Mouse (Mus musculus): Measurements from ENCODE around the gene Krt42. TPM values are rescaled to one million over a fixed set of nuclear protein-coding genes. Genes with fewer than 3 reads are reported as not detected.

Gene Krt42
- polyA plus RNA-seq, 1 experiment from 2014 or later: not detected

DNA sequence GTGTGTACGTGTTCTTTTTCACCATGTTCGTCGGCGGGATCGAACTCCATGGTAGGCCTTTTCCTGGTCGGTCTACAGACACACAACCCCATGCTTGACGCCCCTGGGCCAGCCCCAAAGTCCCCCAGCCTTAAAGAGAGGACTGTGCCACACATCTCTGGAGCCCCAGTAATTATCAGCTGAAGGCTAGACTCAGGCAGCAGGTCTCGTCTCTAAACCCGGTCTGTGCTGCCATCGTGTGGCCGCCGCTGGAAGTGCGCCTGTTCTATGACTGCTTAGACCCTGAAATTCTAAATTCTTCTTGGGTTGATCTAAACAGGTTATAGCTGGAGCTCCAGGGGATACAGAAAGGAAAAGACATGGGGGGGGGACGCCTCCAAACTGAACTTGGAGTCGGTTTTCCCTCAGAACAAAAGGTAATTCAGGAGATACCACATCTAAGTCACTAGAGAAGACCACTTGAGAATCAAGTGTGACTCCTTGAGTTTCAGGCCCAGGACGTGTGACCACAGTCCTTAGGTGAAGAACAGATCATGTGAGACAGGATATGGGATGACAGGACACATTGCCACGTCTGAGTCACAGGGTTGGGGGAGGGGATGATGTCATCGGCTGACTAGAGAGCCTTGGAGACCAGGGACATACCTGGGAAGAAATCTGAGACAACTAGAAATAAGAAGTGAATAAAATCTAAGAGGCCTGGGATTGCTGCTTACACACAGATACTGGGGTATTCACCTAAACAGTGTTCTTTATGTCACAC lies 28.8 kb upstream of the Krt42 start:
- H3K36me3 ChIP-seq: no peaks in the 10 kb centered on the region
- DNase-seq: peak; percentile 70
- WGBS (ENCODE audit: insufficient replicate concordance): 16% methylated on average over 18 of the region's 18 CpGs
- H3K4me3 ChIP-seq (replicated peaks): no peak overlapping the region; the same call in 1 of the 2 replicates
- no peaks in the 10 kb centered on the region for H3K27me3 ChIP-seq
- peak; percentile 43 for ATAC-seq (ENCODE audit: low read depth)
- peak overlapping the region; percentile 54 for H3K4me2 ChIP-seq
- peaks cover 5% of the 10 kb centered on the region for H3K4me1 ChIP-seq (replicated peaks)
- no peaks in the 10 kb centered on the region for H3K9me3 ChIP-seq (replicated peaks)
- no peak overlapping the region for H3K27ac ChIP-seq
- H3K9ac ChIP-seq: no peak overlapping the region; the same call in 1 of the 2 replicates

DNA sequence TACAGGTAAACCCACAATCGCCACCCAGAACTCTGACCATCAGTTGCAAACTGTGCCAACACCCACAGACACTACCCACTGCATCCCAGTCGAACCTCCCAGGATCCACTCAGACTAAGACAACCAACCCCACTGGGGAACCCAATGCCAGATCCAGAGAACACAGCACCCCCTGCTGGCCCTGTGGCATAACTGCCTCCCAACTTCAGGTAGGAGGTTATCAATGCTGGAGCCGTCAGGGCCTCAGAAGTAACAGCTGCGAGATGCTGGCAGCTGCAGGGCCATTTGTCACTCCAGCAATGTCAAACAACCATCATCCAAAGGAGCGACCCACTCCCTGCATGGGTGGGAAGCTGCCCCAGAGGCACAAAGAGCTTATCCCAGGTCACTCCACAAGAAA lies 28.1 kb upstream of the Krt42 start:
- WGBS (ENCODE audit: insufficient replicate concordance): 29% methylated on average over 5 of the region's 5 CpGs
- DNase-seq: no peak
- H3K4me2 ChIP-seq: peak overlapping the region; percentile 54
- no peaks in the 10 kb centered on the region for H3K9me3 ChIP-seq (replicated peaks)
- no peak overlapping the region for H3K27ac ChIP-seq
- no peak for ATAC-seq (ENCODE audit: low read depth)
- no peak overlapping the region; the same call in 1 of the 2 replicates for H3K4me3 ChIP-seq (replicated peaks)
- H3K9ac ChIP-seq: no peak overlapping the region; the same call in 1 of the 2 replicates
- peaks cover 5% of the 10 kb centered on the region for H3K4me1 ChIP-seq (replicated peaks)
- no peaks in the 10 kb centered on the region for H3K27me3 ChIP-seq
- no peaks in the 10 kb centered on the region for H3K36me3 ChIP-seq

DNA sequence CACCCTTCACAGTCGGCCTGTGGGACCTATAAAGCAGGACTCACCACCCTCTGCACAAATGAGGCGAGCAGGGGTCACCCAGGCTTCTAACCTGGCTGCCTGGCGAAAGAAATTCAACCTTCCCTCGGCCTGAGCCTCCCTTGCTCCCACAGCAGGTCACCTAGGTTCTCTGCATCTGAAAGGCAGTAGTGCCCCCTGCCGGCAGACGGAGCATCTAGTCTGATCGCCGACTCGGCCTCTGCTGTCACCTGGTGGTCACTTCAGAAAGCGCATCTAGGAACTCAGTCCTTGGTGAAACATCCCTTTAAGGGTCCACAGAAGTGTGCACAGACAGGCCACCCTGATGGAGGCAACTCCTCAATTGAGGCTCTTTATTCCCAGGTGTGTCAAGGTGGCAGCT lies 25.6 kb upstream of the Krt42 start:
- no peak overlapping the region for H3K9ac ChIP-seq
- peak; percentile 25; the same call in 1 of the 2 replicates for ATAC-seq (ENCODE audit: low read depth)
- 6% methylated on average over 10 of the region's 10 CpGs for WGBS (ENCODE audit: insufficient replicate concordance)
- no peak overlapping the region for H3K27ac ChIP-seq
- peak; percentile 67 for DNase-seq
- no peak overlapping the region for H3K4me2 ChIP-seq
- H3K27me3 ChIP-seq: no peaks in the 10 kb centered on the region
- peaks cover 5% of the 10 kb centered on the region for H3K4me1 ChIP-seq (replicated peaks)
- no peaks in the 10 kb centered on the region for H3K36me3 ChIP-seq
- H3K4me3 ChIP-seq (replicated peaks): no peak overlapping the region
- H3K9me3 ChIP-seq (replicated peaks): no peaks in the 10 kb centered on the region

DNA sequence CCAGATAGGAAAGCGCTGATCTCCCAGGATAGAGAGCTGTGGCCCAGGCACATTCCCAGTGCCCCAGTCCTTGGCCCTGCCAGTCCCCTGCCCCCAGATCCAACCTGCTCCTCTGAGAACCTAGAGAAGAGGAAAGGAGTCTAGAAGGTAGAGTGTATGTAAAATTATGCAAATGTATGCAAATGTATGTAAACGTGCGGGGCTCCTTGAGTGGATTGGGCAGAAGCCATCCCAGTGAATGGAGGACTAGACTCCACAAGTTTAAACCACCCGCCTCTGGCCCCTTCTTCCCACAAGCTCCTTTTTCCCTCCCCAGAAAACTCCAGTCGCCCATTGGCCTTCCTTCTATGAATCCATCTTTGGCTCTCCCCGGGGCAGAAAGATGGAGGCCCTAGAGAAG lies 23.2 kb upstream of the Krt42 start:
- WGBS (ENCODE audit: insufficient replicate concordance): 49% methylated on average over 6 of the region's 6 CpGs
- H3K9me3 ChIP-seq (replicated peaks): no peaks in the 10 kb centered on the region

DNA sequence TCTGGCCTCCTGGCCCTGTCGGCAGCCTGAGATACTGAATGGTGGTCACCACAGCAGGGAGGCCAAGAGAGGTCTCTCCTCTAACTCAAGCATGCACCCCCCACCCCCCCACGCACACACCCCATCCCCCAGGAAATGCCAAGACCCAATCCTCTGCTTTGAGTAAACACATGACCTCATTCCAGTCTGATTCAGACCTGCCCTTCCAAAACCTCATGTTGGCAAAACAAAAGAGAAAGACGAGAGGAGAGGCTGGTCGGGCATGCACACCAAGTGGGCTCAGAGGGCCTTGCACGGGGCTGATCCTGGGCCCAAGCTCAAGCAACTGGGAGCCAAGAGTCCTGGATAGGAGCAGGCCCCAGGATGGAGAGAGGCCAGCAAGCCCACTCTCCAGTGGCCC lies 20.6 kb upstream of the Krt42 start:
- no peaks in the 10 kb centered on the region for H3K4me1 ChIP-seq (replicated peaks)
- ATAC-seq (ENCODE audit: low read depth): no peak
- H3K9me3 ChIP-seq (replicated peaks): no peaks in the 10 kb centered on the region
- H3K36me3 ChIP-seq: no peaks in the 10 kb centered on the region
- H3K9ac ChIP-seq: no peak overlapping the region
- no peak overlapping the region for H3K27ac ChIP-seq
- no peak overlapping the region for H3K4me3 ChIP-seq (replicated peaks)
- H3K27me3 ChIP-seq: no peaks in the 10 kb centered on the region
- DNase-seq: no peak
- H3K4me2 ChIP-seq: no peak overlapping the region
- WGBS (ENCODE audit: insufficient replicate concordance): 50% methylated on average over 5 of the region's 5 CpGs

More for the DNA sequence above, 23.2 kb upstream of the Krt42 start:
- DNase-seq: no peak
- H3K27me3 ChIP-seq: no peaks in the 10 kb centered on the region
- no peak overlapping the region for H3K4me2 ChIP-seq
- H3K9ac ChIP-seq: no peak overlapping the region
- H3K4me3 ChIP-seq (replicated peaks): no peak overlapping the region
- no peak overlapping the region for H3K27ac ChIP-seq
- no peak for ATAC-seq (ENCODE audit: low read depth)
- peaks cover under 1% of the 10 kb centered on the region for H3K4me1 ChIP-seq (replicated peaks)
- H3K36me3 ChIP-seq: no peaks in the 10 kb centered on the region

DNA sequence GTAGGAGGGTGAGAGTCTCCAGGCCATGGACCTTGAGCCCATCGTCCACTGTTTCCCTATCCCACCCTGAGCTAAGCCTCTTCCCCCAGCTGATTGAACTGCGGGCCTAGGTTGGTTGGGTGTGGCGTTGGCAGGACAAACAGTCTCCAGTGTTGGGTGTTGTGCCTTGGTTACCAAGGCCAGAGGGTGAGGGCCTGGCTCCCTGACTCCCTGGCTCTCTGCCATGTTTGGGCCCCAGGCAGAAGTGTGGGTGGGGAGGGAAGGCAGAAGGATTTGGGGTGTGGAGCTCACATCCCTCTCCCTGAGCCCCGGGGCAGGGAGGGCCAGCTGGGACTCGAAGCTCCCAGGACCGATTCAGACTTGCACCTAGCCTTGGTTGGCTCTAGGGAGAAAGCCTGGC lies 19.3 kb upstream of the Krt42 start:
- Histone ChIP-seq H3K9me3 (replicated peaks) (no peaks in the 10 kb centered on the region), H3K27ac (no peak overlapping the region), H3K4me3 (replicated peaks) (no peak overlapping the region), H3K27me3 (no peaks in the 10 kb centered on the region), H3K9ac (no peak overlapping the region), H3K4me2 (no peak overlapping the region), H3K4me1 (replicated peaks) (no peaks in the 10 kb centered on the region), H3K36me3 (no peaks in the 10 kb centered on the region)
- 70% methylated on average over 6 of the region's 6 CpGs for WGBS (ENCODE audit: insufficient replicate concordance)
- no peak for DNase-seq
- no peak for ATAC-seq (ENCODE audit: low read depth)

DNA sequence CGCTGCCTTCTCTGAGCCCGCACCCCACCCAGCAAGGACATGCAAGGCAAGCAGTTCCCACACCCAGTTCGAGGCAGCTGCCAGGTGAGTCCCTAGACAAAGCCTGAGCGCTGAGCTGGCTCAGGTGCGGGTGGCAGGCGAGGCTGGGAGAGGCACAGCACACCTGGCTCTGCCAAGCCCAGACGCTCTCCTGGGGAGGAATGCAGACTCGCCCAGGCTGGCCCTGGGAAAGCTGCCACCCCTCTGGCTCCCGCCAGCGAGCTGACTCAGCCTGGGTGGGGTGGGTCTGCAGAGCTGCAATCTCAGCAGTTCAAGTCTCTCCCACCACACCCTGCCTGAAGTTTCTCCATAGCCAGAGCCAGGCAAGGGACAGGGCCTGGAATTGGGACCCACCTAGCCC lies 17.4 kb upstream of the Krt42 start:
- H3K27me3 ChIP-seq: no peaks in the 10 kb centered on the region
- H3K4me2 ChIP-seq: no peak overlapping the region
- ATAC-seq (ENCODE audit: low read depth) (no peak), DNase-seq (no peak)
- no peak overlapping the region for H3K4me3 ChIP-seq (replicated peaks)
- no peaks in the 10 kb centered on the region for H3K4me1 ChIP-seq (replicated peaks)
- H3K9ac ChIP-seq: no peak overlapping the region
- no peak overlapping the region for H3K27ac ChIP-seq
- H3K9me3 ChIP-seq (replicated peaks): no peaks in the 10 kb centered on the region
- WGBS (ENCODE audit: insufficient replicate concordance): 47% methylated on average over 10 of the region's 10 CpGs
- no peaks in the 10 kb centered on the region for H3K36me3 ChIP-seq

DNA sequence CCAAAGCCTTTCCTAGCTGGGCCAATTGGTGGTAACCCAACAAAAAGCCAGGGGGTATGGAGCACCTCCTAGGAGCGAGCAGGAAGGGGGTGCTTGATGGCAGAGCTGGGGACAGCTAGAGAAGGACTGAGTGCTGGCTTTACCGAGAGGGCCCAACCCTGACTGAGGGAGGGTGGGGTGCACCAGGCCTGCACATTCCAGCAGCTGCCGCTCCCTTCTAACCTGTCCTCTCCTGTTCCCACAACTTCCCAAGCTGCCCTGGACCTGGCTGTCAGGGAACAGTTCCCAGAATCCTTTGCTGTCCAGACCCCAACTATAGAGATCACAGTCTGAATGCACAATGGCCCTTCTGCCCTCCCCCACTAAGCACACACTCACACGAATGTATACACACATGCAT lies 15.3 kb upstream of the Krt42 start:
- 61% methylated on average over 3 of the region's 4 CpGs for WGBS (ENCODE audit: insufficient replicate concordance)
- Histone ChIP-seq H3K4me3 (replicated peaks) (no peak overlapping the region), H3K9me3 (replicated peaks) (no peaks in the 10 kb centered on the region), H3K27ac (no peak overlapping the region), H3K36me3 (no peaks in the 10 kb centered on the region), H3K27me3 (no peaks in the 10 kb centered on the region), H3K4me2 (no peak overlapping the region), H3K4me1 (replicated peaks) (no peaks in the 10 kb centered on the region), H3K9ac (no peak overlapping the region)
- ATAC-seq (ENCODE audit: low read depth): no peak
- DNase-seq: no peak

DNA sequence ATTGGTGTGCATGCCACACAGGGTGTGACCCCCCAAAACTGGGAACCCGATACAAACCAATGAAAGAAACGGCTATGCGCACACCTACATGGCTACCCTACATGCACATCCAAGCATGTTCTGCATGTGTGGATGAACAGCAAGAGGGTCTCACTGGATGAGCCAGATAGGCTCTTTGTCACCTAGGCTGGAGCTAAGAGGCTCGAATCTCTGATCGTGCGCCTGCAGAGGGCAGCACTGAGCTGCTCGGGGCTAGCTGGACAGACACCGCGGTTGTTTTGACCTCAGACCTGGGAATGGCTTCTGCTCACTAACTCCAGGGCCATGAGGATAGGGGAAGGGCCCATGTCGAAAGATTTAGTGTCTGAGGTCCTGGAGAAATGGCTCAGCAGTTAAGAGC lies 12.9 kb upstream of the Krt42 start:
- ATAC-seq (ENCODE audit: low read depth): no peak
- H3K36me3 ChIP-seq: no peaks in the 10 kb centered on the region
- 21% methylated on average over 10 of the region's 10 CpGs for WGBS (ENCODE audit: insufficient replicate concordance)
- H3K4me2 ChIP-seq: no peak overlapping the region
- H3K4me1 ChIP-seq (replicated peaks): no peaks in the 10 kb centered on the region
- H3K4me3 ChIP-seq (replicated peaks): no peak overlapping the region
- H3K27ac ChIP-seq: no peak overlapping the region
- no peaks in the 10 kb centered on the region for H3K27me3 ChIP-seq
- no peaks in the 10 kb centered on the region for H3K9me3 ChIP-seq (replicated peaks)
- DNase-seq: peak; percentile 52
- H3K9ac ChIP-seq: no peak overlapping the region

DNA sequence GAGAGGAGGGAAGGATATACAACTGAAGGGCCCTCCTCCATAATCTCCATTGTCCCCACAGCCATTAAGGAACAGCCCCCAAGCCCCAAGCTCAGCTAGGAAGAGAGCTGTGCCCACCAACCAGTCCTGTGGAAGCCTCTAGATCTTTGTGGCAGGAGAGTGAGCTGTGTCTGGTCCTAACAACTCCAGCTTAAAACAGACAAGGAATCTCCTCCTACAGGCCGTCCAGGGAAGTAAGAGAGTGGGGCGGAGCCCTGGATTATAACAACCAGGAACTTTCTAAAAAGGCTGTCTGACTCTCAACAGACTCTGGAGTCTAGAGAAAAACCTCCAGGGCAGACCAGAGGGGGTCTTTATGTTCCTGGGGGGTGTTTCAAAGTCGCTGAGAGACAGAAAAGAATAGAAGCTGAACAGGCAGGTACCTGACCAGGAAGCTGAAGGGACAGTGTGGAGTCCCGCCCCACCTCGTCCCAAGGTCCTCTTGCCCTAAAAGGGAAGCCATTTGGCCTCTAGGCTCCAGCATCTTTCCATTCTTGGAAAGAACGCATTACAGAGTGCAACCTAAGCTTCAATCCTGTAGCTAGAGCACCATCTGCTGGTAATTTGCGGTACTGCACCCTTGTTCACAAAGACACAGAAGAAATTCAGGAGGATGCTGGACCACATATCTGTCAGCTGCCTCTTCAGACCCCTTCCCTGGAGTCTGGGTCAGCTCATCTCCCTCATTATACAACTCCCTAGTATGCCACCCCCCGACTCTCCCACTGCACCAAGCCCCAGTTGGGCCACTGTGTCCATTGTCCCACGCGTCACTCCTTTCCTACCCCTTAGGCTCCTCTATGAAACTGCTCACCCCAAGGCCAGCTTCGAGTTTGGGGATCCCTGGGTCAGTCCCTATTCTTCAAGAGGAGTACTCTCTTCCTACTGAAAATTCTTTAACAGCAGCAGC lies 12.2 kb upstream of the Krt42 start:
- H3K27me3 ChIP-seq: no peaks in the 10 kb centered on the region
- ATAC-seq (ENCODE audit: low read depth) (no peak), DNase-seq (peak; percentile 57)
- no peak overlapping the region for H3K27ac ChIP-seq
- WGBS (ENCODE audit: insufficient replicate concordance): 22% methylated on average over 11 of the region's 11 CpGs
- H3K4me1 ChIP-seq (replicated peaks): no peaks in the 10 kb centered on the region
- H3K4me2 ChIP-seq: no peak overlapping the region
- H3K9me3 ChIP-seq (replicated peaks): no peaks in the 10 kb centered on the region
- no peak overlapping the region for H3K9ac ChIP-seq
- H3K4me3 ChIP-seq (replicated peaks): no peak overlapping the region
- no peaks in the 10 kb centered on the region for H3K36me3 ChIP-seq

DNA sequence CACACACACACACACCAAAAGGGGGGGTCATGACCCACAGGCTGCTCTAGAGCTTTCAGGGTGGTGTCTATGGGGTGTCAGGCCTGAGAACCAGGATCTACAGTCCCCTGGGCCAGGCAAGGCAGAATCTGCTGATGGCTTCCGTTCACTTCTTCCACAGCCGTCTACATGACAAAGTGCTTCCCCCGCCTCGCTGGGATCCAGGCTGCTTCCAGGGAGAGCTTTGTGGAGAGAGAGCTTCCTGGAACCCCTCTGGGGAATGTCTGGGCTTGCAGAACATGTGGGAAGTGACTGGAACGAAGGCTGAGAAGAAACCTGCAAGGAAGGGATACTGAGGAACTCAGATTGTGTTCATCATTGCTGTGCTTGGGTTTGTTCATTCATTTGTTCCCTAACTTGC lies 9.1 kb upstream of the Krt42 start:
- 27% methylated on average over 5 of the region's 5 CpGs for WGBS (ENCODE audit: insufficient replicate concordance)
- H3K4me3 ChIP-seq (replicated peaks): no peak overlapping the region

More for the DNA sequence above, 9.1 kb upstream of the Krt42 start:
- no peak overlapping the region for H3K4me2 ChIP-seq
- H3K27me3 ChIP-seq: no peaks in the 10 kb centered on the region
- DNase-seq: no peak
- no peak overlapping the region for H3K9ac ChIP-seq
- H3K27ac ChIP-seq: no peak overlapping the region
- no peak for ATAC-seq (ENCODE audit: low read depth)
- no peaks in the 10 kb centered on the region for H3K36me3 ChIP-seq
- H3K9me3 ChIP-seq (replicated peaks): no peaks in the 10 kb centered on the region
- no peaks in the 10 kb centered on the region for H3K4me1 ChIP-seq (replicated peaks)

Measured in liver, embryonic 13.5 days (tissue).